Mouse (Mus musculus): Measurements from ENCODE around the gene Tulp3.
"Not testable (repeated sequence)": the region's sequence is repeated elsewhere in the genome, so short reads cannot be mapped to it uniquely, and the experiment has no call there.

Gene Tulp3

GRCm38 (mm10) chr6:128355201-128355681 is 410 bp downstream of the Tulp3 start:
- peak; percentile 55 to 70 for DNase-seq

DNA sequence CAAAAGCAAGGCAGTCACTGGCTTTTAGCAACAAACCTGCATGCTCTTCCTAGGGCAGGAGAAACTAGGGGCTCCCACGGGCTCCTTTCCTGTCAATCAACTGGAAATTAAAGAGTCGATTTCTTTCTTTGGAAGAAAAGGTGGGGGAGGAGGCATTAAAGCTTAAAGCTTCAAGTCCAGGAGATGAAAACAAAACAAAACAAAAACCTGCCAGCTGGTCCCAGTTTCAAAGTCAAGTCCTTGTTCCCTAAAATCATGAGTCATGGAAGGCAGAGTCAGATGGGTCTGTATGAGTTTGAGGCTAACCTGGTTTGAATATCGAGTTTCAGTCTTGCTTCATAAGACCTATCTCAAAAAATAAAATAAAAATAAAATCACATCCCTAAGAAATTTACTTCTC is 1.5 kb downstream of the Tulp3 start:
- no peak for DNase-seq

DNA sequence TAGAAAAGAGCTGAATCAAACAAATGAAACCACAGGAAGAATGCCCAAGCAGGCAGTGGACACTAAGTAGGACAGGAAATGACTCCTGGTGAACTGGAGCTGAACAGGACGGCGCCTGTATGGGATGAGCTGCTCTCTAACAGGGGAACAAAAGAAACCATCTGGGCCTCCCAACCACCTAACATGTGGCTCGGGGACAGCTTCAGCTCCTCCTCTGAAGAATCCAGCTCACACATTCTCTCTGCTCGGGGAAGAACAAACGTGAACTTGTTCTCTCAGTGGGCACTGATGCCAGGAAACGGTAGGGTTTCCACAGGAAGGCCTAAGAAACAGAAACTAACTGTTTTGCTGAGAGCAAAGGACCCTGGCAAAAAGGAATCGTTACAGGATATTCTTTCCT is 5.9 kb downstream of the Tulp3 start:
- no peak for DNase-seq

DNA sequence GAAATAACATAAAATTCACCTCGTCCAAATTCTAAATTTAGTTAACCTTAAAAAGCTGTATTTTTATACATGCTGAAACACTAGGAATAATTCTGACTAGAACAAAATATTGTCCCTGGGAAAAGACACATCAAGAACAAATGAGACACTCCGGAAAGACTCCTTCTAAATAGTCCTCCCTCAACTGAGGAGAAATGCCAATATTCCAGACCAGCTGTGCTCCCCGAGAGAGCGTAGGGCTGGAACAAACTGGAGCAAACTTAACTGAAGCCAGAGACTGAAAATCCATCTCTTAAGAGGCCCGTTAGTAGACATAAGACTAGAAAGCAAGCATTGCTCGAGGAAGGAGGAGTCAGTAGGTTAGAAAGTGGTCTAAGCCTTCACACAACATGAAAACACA is 8.9 kb downstream of the Tulp3 start:
- no peak for DNase-seq

GRCm38 (mm10) chr6:128345623-128346022 is 10.0 kb downstream of the Tulp3 start:
- DNase-seq: no peak

DNA sequence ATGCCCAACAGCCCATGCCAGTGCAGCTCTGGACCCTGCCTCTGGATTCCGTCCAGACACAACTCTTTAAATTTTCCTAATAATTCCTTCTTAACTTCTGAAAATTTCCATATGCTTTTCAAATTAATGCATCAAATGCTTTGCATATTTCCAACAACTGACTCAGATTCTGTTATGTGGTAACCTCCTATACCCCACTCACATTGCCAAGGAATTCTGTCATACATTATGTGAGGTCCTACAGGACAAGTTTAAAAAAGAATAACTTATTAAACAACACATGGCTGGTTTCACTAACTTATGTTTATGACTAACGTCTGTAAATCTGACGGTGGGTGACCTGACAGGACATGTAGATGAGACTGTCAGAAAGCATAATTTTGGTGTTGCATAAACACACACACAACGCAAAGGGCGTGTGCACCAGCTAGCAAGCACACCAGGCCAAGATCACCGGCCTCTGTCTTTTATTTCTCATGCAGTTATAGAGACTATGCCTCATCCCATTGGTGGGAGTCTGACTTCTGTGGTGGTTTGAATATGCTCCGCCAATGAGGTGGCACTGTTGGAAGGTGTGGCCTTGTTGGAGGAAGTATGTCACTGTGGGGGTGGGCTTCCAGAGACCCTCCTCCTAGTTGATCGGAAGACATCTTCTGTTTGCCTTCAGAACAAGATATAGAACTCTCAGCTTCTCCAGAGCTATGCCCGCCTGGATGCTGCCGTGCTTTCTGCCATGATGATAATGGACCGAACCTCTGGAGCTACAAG is 13.5 kb downstream of the Tulp3 start:
- no peak for DNase-seq

DNA sequence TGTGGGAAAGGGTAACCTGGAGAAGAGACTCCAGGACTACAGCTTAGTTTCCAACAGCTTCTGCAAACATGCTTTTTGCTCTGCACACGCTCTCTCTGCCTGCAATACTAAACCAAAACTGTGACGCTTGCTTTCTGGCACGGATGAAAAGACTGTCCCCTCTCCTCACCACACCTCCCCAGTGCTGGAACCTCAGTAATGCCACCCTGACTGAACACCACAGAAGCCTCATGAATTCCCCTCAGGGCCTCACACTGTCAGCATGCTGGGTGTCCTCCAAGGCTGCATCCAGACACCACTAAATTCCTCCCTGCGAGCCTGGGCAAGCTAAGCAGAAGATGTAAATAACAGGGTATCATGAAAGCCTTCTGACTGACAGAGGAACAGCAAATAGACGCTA is 16.8 kb downstream of the Tulp3 start:
- no peak for DNase-seq

- peak; percentile 43 to 50 for DNase-seq
Measured at GRCm38 (mm10) chr6:128337467-128337866, 18.2 kb downstream of the Tulp3 start.

- DNase-seq: peak; percentile 46 to 78
Measured at GRCm38 (mm10) chr6:128334397-128335124, 21.1 kb downstream of the Tulp3 start.

- DNase-seq: peak; percentile 53 to 67
Measured at GRCm38 (mm10) chr6:128318317-128318716, 37.3 kb downstream of the Tulp3 start.

GRCm38 (mm10) chr6:128315597-128315996 is 40.1 kb downstream of the Tulp3 start:
- no peak for DNase-seq

DNA sequence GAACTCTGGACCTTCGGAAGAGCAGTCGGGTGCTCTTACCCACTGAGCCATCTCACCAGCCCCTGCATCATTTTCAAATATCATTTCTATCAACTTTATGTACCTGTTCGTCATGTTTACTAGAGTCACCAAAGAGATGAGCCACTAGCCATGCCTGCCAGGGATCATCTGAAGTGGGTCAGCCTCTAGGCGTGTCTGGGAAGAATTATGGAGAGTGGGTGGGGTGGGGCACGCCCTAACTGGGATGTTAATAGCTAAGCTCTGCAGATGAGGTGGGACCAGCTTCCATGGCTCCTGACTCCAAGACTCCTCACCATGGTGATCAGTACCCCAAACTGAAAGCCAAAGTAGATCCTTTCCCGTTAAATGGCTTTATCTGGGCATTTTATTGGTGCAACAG is 40.9 kb downstream of the Tulp3 start:
- no peak for DNase-seq

DNA sequence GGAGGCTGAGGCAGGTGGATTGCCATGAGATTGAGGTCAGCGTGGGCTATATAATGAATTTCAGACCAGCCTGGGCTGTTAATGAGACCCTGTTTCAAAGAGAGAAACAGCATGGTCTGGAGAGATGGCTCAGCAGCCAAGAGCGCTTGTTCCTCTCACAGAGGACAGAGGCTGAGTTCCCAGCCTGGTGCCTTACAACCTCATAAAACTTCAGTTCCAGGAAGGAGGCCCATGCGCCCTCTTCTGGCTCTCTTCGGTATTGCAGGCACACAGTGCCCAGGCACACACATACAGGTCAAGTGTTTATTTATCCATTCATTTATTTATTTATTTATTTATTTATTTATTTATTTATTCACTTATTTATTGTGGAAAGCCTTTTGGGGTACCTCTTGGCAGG is 47.3 kb downstream of the Tulp3 start:
- DNase-seq: peak; percentile 34 to 75

DNA sequence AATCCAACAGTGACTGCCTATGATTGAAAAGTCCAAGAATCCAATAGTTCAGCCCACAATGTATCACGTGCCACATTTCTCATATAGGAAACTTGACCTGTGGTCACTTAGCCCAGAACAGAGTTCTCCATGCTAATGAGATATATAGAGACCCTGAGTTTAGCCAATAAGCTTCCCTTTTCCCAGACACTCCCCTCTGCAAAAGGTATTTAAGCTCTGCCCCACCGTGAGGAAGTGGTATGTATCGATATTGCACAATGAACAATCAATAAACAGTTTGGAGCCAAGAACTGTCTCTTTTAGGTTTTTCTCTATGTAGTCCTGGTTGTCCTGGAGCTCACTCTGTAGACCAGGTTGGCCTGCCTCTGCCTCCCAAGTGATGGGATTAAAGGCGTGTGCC is 50.9 kb downstream of the Tulp3 start:
- no peak for DNase-seq

DNA sequence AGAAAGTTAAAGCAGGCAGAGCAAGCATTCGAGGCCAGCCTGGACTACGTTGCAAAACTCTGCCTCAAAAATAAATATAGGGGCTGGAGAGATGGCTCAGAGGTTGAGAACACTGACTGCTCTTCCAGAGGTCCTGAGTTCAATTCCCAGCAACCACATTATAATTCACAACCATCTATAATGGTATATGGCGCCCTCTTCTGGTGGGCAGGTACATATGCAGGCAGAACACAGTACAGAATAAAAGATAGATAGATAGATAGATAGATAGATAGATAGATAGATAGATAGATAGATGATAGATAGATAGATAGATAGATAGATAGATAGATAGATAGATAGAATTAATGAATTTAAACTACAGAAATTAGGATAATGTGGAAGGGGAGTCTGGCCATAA is 53.0 kb downstream of the Tulp3 start:
- DNase-seq: not testable (repeated sequence)

GRCm38 (mm10) chr6:128301891-128302290 is 53.8 kb downstream of the Tulp3 start:
- DNase-seq: no peak

DNA sequence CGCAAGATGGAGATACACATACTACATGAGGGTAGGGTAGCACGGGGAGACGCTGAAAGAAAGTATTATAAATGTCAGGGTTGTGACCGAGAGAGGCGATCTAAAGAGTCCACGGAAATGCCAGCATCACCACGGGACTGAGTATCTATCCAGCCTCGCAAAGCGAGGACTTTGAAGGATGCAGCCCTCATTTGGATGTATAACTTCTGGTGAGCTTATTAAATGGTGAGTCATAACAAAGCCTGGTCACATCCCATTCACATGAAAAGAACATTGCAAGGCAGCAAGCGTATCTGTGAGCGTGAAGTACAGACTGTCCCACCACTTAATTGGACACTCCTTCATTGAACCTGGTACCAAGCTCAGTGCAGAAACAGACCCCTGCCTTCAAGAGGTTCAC is 54.2 kb downstream of the Tulp3 start:
- no peak for DNase-seq

- DNase-seq: peak; percentile 78
Measured at GRCm38 (mm10) chr6:128300134-128301001, 55.3 kb downstream of the Tulp3 start, which contains the start of gene Tead4. Gene Tead4 (minus strand): TSS chr6:128300823.

GRCm38 (mm10) chr6:128299292-128300133 is 56.1 kb downstream of the Tulp3 start:
- no peak for DNase-seq

- no peak for DNase-seq
Measured at GRCm38 (mm10) chr6:128298246-128298645, 57.4 kb downstream of the Tulp3 start.

DNA sequence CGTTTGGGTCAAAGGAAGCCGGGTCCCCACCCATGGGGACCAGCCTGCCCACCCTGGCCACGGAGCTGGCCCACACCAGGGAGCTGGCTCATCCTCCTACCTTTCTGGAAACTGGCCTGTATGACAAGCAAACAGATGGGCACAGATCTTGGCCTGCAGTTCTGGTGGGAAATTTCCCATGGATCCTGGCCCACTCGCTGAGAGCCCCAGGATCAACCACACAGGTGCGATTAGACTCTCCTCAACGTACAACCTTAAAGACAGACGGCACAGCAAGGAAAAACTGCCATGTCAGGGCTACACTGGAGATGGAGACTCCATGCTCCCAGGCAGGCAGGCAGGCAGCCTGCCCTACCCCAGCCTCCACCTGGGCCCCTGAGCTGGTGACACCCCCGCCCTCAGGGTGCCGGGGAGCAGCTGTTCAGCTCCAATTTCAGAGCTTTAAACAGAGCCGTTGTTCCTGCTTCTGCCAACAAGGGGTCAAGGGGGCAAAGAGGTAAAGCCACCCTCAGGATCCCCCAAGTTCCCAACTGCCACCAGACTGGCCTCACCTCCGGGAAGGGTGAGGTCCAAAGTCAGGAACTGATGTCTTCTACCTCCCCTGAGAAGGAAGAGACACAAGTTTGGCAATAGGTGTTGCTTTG is 58.8 kb downstream of the Tulp3 start:
- DNase-seq: no peak

Measured in kidney, adult 8-10 months (tissue).